Mouse (Mus musculus): ENCODE measurements around the gene Ythdc1. TPM values are rescaled to one million over a fixed set of nuclear protein-coding genes. Genes with fewer than 3 reads are reported as not detected.
A peak's percentile ranks its signal among the peaks of the same experiment; 100 is the strongest.
"Not testable (repeated sequence)": the region's sequence is repeated elsewhere in the genome, so short reads cannot be mapped to it uniquely, and the experiment has no call there.

Gene Ythdc1
- 10 to 100 TPM; 19.8 to 25.3 (median 21.8) TPM for total RNA-seq (2022)

DNA sequence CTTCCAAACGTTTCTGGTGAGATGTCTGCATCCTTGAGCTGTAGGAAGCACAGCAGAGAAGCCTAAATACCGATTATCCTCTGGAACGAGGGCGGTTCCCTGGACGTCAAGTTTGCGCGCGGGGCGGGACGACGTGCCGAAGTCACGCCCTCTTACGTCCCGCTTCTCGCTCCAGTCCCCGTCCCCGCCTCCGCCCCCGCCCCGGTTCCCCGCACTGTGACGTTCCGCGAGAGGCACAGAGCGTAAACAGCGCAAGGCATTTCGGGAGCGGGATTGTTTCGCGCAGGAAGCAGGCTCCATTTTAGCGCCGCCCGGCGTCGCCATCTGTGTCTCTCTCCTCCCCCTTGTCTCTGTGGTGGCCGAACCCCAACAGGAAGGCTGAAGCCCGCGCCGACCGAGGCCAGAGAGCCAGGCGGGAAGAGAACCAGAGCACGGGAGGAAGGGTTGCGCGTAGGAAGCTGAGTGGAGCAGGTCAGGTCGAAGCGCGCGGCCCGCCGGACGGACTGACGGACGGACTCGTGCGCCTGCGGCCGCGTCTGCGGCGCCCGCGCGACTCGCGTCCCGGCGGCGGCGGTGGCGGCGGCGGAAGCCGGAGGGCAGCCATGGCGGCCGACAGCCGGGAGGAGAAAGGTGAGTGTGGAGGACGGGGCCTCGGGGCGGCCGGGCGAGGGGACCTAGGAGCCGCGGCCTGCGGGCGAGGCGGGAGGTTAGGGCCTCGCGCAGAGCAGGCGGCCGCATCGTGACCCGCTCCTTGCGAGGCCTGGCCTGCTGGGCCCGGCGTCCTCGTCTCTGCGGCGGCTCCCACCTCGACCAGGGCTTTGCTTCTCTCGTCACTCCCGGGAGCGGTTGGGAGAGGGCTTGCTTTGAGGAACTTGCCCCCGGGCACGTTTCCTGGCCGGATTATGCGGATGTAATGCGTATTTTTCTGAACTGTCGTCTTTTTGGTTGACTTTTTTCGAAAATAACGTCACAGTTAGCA lies at the start of gene Ythdc1:
TSS of gene Ythdc1 (plus strand) at position 260 of the 979 bp plus-strand sequence.
- DNase-seq (ENCODE audit: low spot score in 2 of 2) = peak; percentile 77 to 85

DNA sequence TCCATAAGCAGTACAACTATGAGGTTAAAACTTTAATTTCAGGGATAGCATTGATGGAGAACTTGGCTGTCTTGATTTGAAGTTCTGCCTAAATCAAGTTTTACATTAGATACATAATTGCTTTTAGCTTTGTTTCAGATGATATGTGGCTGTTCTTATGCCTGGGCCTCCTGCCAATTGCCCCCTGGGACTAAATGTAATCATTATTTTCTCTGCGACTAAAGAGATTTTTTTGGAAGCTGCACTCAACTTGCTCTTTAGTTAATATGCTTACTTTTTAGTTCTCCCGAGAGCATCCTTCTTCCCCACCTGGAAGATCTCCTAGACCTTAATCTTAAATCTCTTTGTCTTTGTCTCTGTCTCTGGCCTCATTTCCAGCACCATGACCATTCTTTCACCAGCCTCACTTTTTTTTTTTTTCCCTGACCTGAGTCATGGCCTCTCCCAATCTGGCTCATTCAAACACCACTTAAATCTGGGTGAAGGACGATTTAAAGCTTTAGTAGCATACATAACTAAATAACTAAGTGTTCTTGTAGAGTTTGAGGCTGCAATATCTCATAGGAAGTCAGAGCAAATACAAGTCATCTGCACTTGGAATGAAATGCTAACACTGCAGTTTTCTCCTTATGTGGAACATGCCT lies 34.9 kb upstream of the Ythdc1 start:
- DNase-seq (ENCODE audit: low spot score in 2 of 2) = no peak

DNA sequence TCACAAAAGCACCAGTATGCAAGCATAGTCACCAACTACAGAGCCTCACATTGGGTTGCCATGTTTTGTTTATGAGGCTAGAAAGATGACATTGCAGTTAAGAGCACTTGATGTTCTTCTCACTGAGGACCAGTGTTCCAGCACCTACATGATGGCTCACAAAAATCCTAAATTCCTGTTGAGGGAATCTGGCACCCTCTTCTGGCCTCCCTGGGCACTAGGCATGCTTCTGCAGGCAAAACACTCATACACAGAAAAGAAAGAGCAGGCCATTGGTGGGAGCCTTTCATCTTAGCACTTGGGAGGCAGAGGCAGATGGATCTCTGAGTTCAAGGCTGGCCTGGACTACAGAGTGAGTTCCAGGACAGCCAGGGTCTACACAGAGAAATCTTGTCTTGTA lies 33.0 kb upstream of the Ythdc1 start:
- no peak for DNase-seq (ENCODE audit: low spot score in 2 of 2)

DNA sequence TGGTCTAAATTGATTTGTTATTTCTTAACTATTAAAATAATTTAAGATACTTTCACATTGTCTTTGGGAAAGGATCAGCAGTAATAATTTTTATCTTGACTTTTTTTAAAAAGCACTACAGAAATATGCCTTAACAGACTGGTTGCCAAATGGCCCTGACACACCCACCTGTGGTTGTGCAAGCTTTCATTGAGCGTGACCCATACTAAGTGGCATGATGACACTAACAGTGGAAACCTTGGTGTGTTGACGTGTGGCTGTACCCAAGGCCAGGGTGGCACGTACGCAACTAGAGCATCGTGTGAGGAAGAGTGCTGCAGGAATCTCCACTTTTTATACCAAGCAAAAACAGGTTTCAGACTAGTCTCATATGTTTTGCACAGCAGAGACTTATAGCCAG lies 27.1 kb upstream of the Ythdc1 start:
- DNase-seq (ENCODE audit: low spot score in 2 of 2) = no peak

DNA sequence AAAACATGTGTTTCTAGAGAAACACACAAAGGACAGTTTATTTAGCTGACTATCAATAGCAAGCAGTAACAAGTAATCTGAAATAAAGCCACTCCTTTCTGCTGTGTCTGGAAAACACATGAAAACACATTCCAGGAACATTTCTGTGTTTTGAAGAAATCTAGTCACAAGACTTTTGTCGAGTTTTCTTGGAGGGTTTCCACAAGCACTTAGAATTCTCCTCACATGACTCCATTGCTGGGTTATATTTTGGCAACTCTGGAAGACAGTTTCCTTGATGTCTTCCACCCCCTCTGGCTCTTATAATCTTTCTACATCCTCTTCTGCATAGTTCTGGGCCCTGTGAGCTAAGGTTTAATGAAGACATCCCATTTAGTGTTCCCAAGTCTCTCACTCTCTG lies 25.6 kb upstream of the Ythdc1 start:
- DNase-seq (ENCODE audit: low spot score in 2 of 2) = no peak

DNA sequence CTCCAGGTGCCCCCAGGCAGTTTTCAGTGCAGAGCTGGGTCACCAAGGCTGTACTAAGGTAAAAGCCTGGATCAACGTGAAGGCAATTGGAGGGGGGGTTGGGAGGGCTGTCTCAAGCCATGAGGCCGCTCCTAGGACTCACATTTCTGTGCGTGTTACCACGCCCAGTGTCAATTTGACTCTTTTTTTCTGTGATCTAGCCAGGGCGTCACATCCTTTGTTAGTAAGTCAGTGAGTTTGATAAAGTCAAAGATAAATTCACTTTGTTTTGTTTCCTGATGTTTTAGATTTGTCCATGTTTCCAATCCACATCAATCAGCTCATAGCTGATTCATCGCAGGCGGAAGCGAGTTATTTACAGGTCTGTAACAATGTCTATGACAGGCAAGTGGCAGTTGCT lies 21.0 kb upstream of the Ythdc1 start:
- no peak for DNase-seq (ENCODE audit: low spot score in 2 of 2)

DNA sequence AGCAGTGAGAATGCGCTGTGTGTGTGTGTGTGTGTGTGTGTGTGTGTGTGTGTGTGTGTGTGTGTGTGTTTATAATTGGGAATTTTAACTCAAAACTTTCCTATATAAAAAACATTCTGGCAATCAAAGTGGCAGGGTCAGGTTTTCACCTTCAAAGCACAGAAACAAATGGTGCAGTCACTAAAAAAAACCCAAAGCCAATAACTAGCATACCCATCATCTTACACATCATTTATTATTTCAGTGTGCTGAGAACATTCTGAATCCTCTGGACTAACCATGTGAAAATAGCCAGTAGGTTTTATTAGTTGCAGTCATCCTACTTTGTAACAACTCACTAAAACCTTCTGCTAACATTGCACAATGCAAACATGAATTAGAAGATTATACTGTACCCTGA lies 19.8 kb upstream of the Ythdc1 start:
- no peak for DNase-seq (ENCODE audit: low spot score in 2 of 2)

DNA sequence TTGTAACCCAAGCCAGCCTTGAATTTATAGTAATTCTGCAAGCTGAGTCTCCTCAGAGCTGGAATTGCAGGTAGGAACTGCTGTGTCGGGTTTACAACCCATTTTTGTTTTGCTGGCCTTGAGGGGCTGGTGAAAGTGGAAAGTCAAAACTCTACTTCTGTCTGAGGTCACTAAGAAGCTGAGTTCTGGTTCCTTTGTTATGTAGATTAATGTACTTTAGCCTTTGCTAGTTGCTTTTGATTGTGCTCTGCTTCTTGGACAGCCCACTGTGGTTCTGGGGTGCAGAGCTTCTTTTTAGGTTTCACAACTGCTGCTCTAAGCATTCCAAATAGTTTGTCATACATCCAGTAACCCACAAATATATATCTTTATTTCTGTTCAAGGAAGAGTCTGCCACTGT lies 17.2 kb upstream of the Ythdc1 start:
- no peak for DNase-seq (ENCODE audit: low spot score in 2 of 2)

GRCm38 (mm10) chr5:86789954-86790353 lies 14.1 kb upstream of the Ythdc1 start:
- no peak for DNase-seq (ENCODE audit: low spot score in 2 of 2)

- DNase-seq (ENCODE audit: low spot score in 2 of 2) = no peak
Observed at GRCm38 (mm10) chr5:86792249-86792648, 11.8 kb upstream of the Ythdc1 start.

GRCm38 (mm10) chr5:86792807-86793206 lies 11.2 kb upstream of the Ythdc1 start:
- no peak for DNase-seq (ENCODE audit: low spot score in 2 of 2)

DNA sequence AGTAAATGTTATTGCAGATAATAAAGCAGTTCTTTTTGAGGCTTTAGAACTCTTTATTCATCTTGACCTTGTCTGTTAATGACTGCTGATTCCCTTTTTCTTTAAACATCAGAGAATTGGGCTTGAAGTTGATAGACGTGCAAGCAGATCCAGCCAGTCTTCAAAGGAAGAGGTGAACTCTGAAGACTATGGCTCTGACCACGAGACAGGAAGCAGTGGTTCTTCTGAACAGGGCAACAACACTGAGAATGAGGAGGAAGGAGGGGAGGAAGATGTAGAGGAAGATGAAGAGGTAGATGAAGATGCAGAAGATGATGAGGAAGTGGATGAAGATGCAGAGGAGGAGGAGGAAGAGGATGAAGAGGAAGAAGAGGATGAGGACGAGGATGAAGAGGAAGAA lies 12.8 kb downstream of the Ythdc1 start:
- DNase-seq (ENCODE audit: low spot score in 2 of 2) = no peak

GRCm38 (mm10) chr5:86836378-86836777 lies 32.4 kb downstream of the Ythdc1 start:
- DNase-seq (ENCODE audit: low spot score in 2 of 2) = not testable (repeated sequence)

DNA sequence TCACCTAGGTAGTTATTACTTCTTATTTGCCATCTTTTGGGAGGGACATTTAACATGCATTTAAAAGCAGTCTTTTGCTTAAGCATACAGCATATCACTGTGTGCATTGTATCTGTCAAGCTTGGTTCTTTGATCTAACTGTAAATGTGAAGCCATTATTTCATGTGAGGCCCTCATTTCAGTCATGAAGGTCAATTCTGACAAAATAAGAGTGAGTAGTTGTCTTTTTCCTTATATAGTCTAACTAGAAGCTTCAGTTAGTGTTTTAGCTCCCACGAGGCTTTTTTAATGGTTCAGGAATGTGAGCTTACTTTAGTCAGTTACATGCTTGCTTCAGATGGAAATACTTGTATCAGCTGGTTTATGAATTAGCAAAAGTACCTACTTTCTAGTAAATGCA lies 34.1 kb downstream of the Ythdc1 start:
- no peak for DNase-seq (ENCODE audit: low spot score in 2 of 2)

- no peak for DNase-seq (ENCODE audit: low spot score in 2 of 2)
Observed at GRCm38 (mm10) chr5:86839472-86839871, 35.5 kb downstream of the Ythdc1 start.

- DNase-seq (ENCODE audit: low spot score in 2 of 2) = no peak
Observed at GRCm38 (mm10) chr5:86840207-86840606, 36.2 kb downstream of the Ythdc1 start.

GRCm38 (mm10) chr5:86841261-86841660 lies 37.2 kb downstream of the Ythdc1 start:
- DNase-seq (ENCODE audit: low spot score in 2 of 2) = not testable (repeated sequence)

GRCm38 (mm10) chr5:86850104-86850503 lies 46.1 kb downstream of the Ythdc1 start:
- no peak for DNase-seq (ENCODE audit: low spot score in 2 of 2)

DNA sequence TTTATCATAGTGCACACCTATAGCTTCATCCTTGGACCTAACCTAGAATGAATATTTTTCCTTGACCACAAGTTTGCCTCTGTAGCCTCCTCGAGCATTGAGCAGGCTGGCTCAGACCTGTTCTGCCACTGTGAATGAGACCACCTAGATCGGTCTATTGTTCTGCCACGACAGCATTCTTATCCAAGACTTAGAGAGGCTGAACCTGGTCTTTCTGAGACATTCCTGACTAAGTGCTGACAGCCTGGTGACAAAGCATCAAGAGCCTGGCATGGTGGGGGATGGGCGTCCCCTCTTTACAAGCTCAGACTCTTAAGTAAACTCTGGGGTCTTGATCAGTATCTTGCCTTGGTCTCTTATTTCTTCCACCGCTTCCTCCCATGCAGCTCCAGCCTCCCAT lies 47.6 kb downstream of the Ythdc1 start:
- DNase-seq (ENCODE audit: low spot score in 2 of 2) = no peak

GRCm38 (mm10) chr5:86856505-86856904 lies 52.5 kb downstream of the Ythdc1 start:
- not testable (repeated sequence) for DNase-seq (ENCODE audit: low spot score in 2 of 2)

DNA sequence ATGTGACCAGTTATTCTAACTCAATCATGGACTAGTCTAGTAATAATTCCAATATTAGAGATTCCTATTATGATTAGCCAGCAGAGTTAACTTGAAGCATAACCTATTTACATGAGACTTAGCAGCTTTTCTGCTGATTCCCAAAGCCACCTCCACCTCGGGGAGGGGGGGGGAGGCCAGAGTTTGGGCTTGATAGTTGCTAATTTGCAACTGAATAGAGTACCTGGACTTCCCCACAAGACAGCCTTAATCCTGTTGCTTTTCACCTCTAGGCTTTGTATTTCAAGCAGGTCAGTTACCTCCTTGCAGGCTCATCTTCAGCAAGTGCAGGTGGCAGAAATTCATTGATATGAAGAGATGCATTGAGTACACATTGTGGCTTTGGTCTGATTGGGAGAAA lies 53.7 kb downstream of the Ythdc1 start:
- DNase-seq (ENCODE audit: low spot score in 2 of 2) = no peak

DNA sequence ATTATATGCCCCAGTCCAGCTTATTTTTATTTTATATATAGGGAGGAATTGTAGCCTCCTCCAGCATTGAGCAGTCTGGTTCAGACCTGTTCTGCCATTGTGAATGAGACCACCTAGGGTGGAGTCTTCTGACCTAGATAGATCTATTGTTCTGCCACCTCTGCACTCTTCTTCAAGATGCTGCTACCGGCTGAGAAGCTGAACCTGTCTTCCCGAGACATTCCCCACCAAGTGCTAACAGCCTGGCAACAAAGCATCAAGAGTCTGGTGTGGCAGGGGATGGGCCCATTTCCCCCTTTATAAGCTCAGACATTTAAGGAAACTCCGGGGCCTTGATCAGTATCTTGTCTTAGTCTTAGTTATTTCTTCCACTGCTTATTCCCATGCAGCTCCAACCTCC lies 54.3 kb downstream of the Ythdc1 start:
- no peak for DNase-seq (ENCODE audit: low spot score in 2 of 2)

GRCm38 (mm10) chr5:86871877-86872276 lies 67.9 kb downstream of the Ythdc1 start:
- no peak for DNase-seq (ENCODE audit: low spot score in 2 of 2)

All from gastrocnemius, adult 8-10 months (tissue).